Mouse (Mus musculus): ENCODE data around the gene Alox15. TPM values are rescaled to one million over a fixed set of nuclear protein-coding genes. Genes with fewer than 3 reads are reported as not detected.

The Alox15 gene
- polyA plus RNA-seq, 1 experiment from 2014 or later, result not detected

GRCm38 (mm10) chr11:70348630-70349029, 3.2 kb downstream of the Alox15 start:
- no peak for ATAC-seq (ENCODE audit: low FRiP score)
- Histone ChIP-seq H3K4me1 (peaks cover 11% of the 10 kb centered on the region), H3K4me3 (replicated peaks) (no peak overlapping the region), H3K27me3 (replicated peaks) (peaks cover 60% of the 10 kb centered on the region), H3K9me3 (replicated peaks) (no peaks in the 10 kb centered on the region), H3K4me2 (no peak overlapping the region), H3K9ac (replicated peaks) (no peak overlapping the region), H3K36me3 (no peaks in the 10 kb centered on the region), H3K27ac (replicated peaks) (no peak overlapping the region)
- WGBS, result 81% methylated on average over 9 of the region's 9 CpGs

DNA sequence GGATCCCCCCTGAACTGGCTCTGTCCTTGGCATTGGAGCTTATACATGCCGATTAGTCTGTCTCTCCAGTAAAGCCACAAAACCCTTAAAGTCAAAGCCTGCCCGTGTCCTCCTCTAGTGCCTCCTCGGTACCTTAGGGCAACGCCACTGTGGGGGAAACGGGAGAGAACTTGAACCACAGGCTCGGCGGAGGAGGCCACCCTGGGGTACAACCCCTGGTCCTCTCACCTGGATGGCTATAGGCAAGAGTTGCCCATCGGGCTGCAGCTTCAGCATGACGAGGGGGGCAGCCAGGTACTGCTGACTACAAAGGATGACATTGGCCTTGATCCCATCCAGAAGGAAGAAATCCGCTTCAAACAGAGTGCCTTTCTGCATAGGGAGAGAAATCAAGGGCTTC, 4.0 kb downstream of the Alox15 start:
- ATAC-seq (ENCODE audit: low FRiP score), result no peak
- WGBS, result 87% methylated on average over 10 of the region's 10 CpGs

GRCm38 (mm10) chr11:70345546-70345945, 6.3 kb downstream of the Alox15 start:
- Histone ChIP-seq H3K27ac (replicated peaks) (no peak overlapping the region), H3K4me1 (no peaks in the 10 kb centered on the region), H3K9ac (replicated peaks) (no peak overlapping the region), H3K4me2 (no peak overlapping the region), H3K9me3 (replicated peaks) (no peaks in the 10 kb centered on the region), H3K36me3 (no peaks in the 10 kb centered on the region), H3K27me3 (replicated peaks) (peaks cover 34% of the 10 kb centered on the region), H3K4me3 (replicated peaks) (no peak overlapping the region)
- WGBS, result 93% methylated on average over 8 of the region's 8 CpGs
- ATAC-seq (ENCODE audit: low FRiP score), result no peak

More for the DNA sequence above, 4.0 kb downstream of the Alox15 start:
- H3K36me3 ChIP-seq, result no peaks in the 10 kb centered on the region
- no peaks in the 10 kb centered on the region for H3K9me3 ChIP-seq (replicated peaks)
- H3K4me3 ChIP-seq (replicated peaks), result no peak overlapping the region
- no peak overlapping the region for H3K27ac ChIP-seq (replicated peaks)
- H3K9ac ChIP-seq (replicated peaks), result no peak overlapping the region
- no peak overlapping the region for H3K4me2 ChIP-seq
- peaks cover 54% of the 10 kb centered on the region for H3K27me3 ChIP-seq (replicated peaks)
- peaks cover 11% of the 10 kb centered on the region for H3K4me1 ChIP-seq

- no peak for ATAC-seq (ENCODE audit: low FRiP score)
- peaks cover 29% of the 10 kb centered on the region for H3K27me3 ChIP-seq (replicated peaks)
- H3K4me1 ChIP-seq, result no peaks in the 10 kb centered on the region
- 85% methylated on average over 10 of the region's 10 CpGs for WGBS
- H3K4me2 ChIP-seq, result no peak overlapping the region
- H3K9me3 ChIP-seq (replicated peaks), result no peaks in the 10 kb centered on the region
- no peak overlapping the region for H3K4me3 ChIP-seq (replicated peaks)
- no peaks in the 10 kb centered on the region for H3K36me3 ChIP-seq
- no peak overlapping the region for H3K27ac ChIP-seq (replicated peaks)
- no peak overlapping the region for H3K9ac ChIP-seq (replicated peaks)
These were observed 6.8 kb downstream of the Alox15 start for GRCm38 (mm10) chr11:70345061-70345460.

GRCm38 (mm10) chr11:70339481-70339880, 12.3 kb downstream of the Alox15 start:
- no peak overlapping the region for H3K4me3 ChIP-seq (replicated peaks)
- WGBS, result 37% methylated on average over 7 of the region's 7 CpGs

GRCm38 (mm10) chr11:70334477-70334876, 17.4 kb downstream of the Alox15 start:
- Histone ChIP-seq H3K4me2 (no peak overlapping the region), H3K9ac (replicated peaks) (no peak overlapping the region), H3K36me3 (no peaks in the 10 kb centered on the region), H3K9me3 (replicated peaks) (no peaks in the 10 kb centered on the region), H3K27me3 (replicated peaks) (0 out of 2 replicates have a peak, but pooled peaks cover 2% of the 10 kb centered on the region), H3K4me1 (no peaks in the 10 kb centered on the region), H3K27ac (replicated peaks) (no peak overlapping the region), H3K4me3 (replicated peaks) (no peak overlapping the region)
- 29% methylated on average over 4 of the region's 4 CpGs for WGBS
- no peak for ATAC-seq (ENCODE audit: low FRiP score)

More at GRCm38 (mm10) chr11:70339481-70339880, 12.3 kb downstream of the Alox15 start:
- no peak for ATAC-seq (ENCODE audit: low FRiP score)
- Histone ChIP-seq H3K36me3 (no peaks in the 10 kb centered on the region), H3K27ac (replicated peaks) (no peak overlapping the region), H3K9me3 (replicated peaks) (no peaks in the 10 kb centered on the region), H3K27me3 (replicated peaks) (0 out of 2 replicates have a peak, but pooled peaks cover 2% of the 10 kb centered on the region), H3K9ac (replicated peaks) (no peak overlapping the region), H3K4me2 (no peak overlapping the region), H3K4me1 (no peaks in the 10 kb centered on the region)

- H3K4me1 ChIP-seq, result 0 out of 2 replicates have a peak, but pooled peaks cover 6% of the 10 kb centered on the region
- no peaks in the 10 kb centered on the region for H3K9me3 ChIP-seq (replicated peaks)
- no peaks in the 10 kb centered on the region for H3K36me3 ChIP-seq
- H3K4me3 ChIP-seq (replicated peaks), result no peak overlapping the region
- WGBS, result 85% methylated on average over 8 of the region's 8 CpGs
- no peak overlapping the region for H3K9ac ChIP-seq (replicated peaks)
- peaks cover 40% of the 10 kb centered on the region for H3K27me3 ChIP-seq (replicated peaks)
- no peak overlapping the region for H3K4me2 ChIP-seq
- no peak for ATAC-seq (ENCODE audit: low FRiP score)
- H3K27ac ChIP-seq (replicated peaks), result no peak overlapping the region
These were observed 27.1 kb downstream of the Alox15 start for GRCm38 (mm10) chr11:70324726-70325125.

GRCm38 (mm10) chr11:70322528-70322927, 29.3 kb downstream of the Alox15 start, which contains the start of gene Alox12e:
Gene Alox12e, minus strand, starts transcription at chr11:70322628.
- Histone ChIP-seq H3K4me3 (replicated peaks) (no peak within 1 kb of the TSS), H3K9me3 (replicated peaks) (no peaks in the 10 kb centered on the region), H3K4me2 (peak within 1 kb of the TSS; percentile 26), H3K9ac (replicated peaks) (no peak within 1 kb of the TSS), H3K36me3 (no peaks in the 10 kb centered on the region), H3K27ac (replicated peaks) (no peak within 1 kb of the TSS), H3K4me1 (0 out of 2 replicates have a peak, but pooled peaks cover 6% of the 10 kb centered on the region), H3K27me3 (replicated peaks) (peaks cover 48% of the 10 kb centered on the region)
- ATAC-seq (ENCODE audit: low FRiP score), result no peak
- WGBS, result 27% methylated on average over 7 of the region's 7 CpGs

GRCm38 (mm10) chr11:70321664-70322063, 30.2 kb downstream of the Alox15 start:
- H3K27ac ChIP-seq (replicated peaks), result no peak overlapping the region
- no peak overlapping the region for H3K4me3 ChIP-seq (replicated peaks)
- no peaks in the 10 kb centered on the region for H3K36me3 ChIP-seq
- H3K9me3 ChIP-seq (replicated peaks), result no peaks in the 10 kb centered on the region
- 3% methylated on average over 15 of the region's 15 CpGs for WGBS
- peaks cover 50% of the 10 kb centered on the region for H3K27me3 ChIP-seq (replicated peaks)
- H3K9ac ChIP-seq (replicated peaks), result no peak overlapping the region
- H3K4me1 ChIP-seq, result 0 out of 2 replicates have a peak, but pooled peaks cover 6% of the 10 kb centered on the region
- peak overlapping the region; percentile 26; the same call in 1 of the 2 replicates for H3K4me2 ChIP-seq
- ATAC-seq (ENCODE audit: low FRiP score), result no peak

DNA sequence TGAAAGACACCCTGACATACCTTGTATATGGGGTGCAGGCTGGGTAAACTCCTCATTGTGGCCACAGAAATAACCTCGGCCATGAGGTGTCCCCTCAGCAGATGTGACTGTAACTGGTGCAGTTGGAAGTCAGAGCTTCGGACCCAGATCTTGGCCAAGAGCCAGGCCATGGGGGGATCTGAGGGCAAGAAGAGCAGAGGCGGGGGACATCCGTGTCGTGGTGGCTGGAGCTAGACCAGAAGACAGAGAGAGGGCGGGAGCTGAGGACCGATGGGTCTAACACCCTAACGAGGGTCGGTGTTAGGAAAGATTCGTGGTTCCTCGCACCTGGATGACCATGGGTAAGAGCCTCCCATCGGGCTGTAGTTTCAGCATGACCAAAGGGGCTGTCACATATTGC, 32.2 kb downstream of the Alox15 start:
- WGBS, result 84% methylated on average over 12 of the region's 12 CpGs
- no peak overlapping the region for H3K9ac ChIP-seq (replicated peaks)
- ATAC-seq (ENCODE audit: low FRiP score), result no peak
- no peak overlapping the region for H3K4me3 ChIP-seq (replicated peaks)
- peaks cover 47% of the 10 kb centered on the region for H3K27me3 ChIP-seq (replicated peaks)
- no peaks in the 10 kb centered on the region for H3K9me3 ChIP-seq (replicated peaks)
- 0 out of 2 replicates have a peak, but pooled peaks cover 6% of the 10 kb centered on the region for H3K4me1 ChIP-seq
- no peaks in the 10 kb centered on the region for H3K36me3 ChIP-seq
- H3K27ac ChIP-seq (replicated peaks), result no peak overlapping the region
- no peak overlapping the region for H3K4me2 ChIP-seq

GRCm38 (mm10) chr11:70313833-70314232, 38.0 kb downstream of the Alox15 start:
- H3K9ac ChIP-seq (replicated peaks), result no peak overlapping the region
- no peak overlapping the region for H3K4me3 ChIP-seq (replicated peaks)
- no peak for ATAC-seq (ENCODE audit: low FRiP score)
- no peaks in the 10 kb centered on the region for H3K36me3 ChIP-seq
- H3K4me2 ChIP-seq, result no peak overlapping the region
- no peaks in the 10 kb centered on the region for H3K4me1 ChIP-seq
- no peaks in the 10 kb centered on the region for H3K9me3 ChIP-seq (replicated peaks)
- WGBS, result 47% methylated on average over 7 of the region's 7 CpGs
- H3K27me3 ChIP-seq (replicated peaks), result peaks cover 7% of the 10 kb centered on the region; the same call in 1 of the 2 replicates
- H3K27ac ChIP-seq (replicated peaks), result no peak overlapping the region

DNA sequence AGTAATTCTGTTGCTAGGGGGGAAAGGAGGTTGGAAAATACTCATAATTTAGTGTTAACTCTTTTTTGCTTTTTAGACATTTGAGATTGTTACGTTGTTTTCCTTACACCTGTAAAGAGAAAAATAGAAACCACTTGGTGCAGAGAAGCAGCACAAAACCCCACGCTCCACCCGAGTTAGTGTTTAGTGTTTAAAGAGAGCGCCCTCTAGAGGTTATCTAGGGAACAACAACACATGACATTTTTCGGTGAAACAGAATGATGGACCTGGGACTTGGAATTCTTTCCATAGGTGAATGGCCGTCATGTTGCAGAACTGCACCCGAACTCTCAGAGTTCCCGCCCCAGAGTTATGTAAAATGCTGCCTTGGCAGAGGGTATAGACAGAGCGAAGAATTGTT, 42.5 kb downstream of the Alox15 start:
- Histone ChIP-seq H3K9ac (replicated peaks) (no peak overlapping the region), H3K36me3 (no peaks in the 10 kb centered on the region), H3K9me3 (replicated peaks) (no peaks in the 10 kb centered on the region), H3K4me3 (replicated peaks) (no peak overlapping the region), H3K27ac (replicated peaks) (no peak overlapping the region), H3K27me3 (replicated peaks) (peaks cover 3% of the 10 kb centered on the region; the same call in 1 of the 2 replicates), H3K4me1 (no peaks in the 10 kb centered on the region), H3K4me2 (no peak overlapping the region)
- no peak for ATAC-seq (ENCODE audit: low FRiP score)
- WGBS, result 32% methylated on average over 9 of the region's 9 CpGs

All from neural tube, embryonic 15.5 days (tissue).